Mouse (Mus musculus) lung, postnatal 0 days (tissue): Measurements from ENCODE around the gene Echdc2.

ENCODE experiments used
- CTCF ChIP-seq: IDR thresholded peaks from 2 replicates; pipeline ENCODE4 v1.5.1; 2016; ENCODE audit warnings: antibody characterized with exemption, mild to moderate bottlenecking
- EP300 ChIP-seq: IDR thresholded peaks from 2 replicates; pipeline ENCODE4 v1.6.1; 2016; ENCODE audit warnings: antibody characterized with exemption, mild to moderate bottlenecking, control low read depth

DNA sequence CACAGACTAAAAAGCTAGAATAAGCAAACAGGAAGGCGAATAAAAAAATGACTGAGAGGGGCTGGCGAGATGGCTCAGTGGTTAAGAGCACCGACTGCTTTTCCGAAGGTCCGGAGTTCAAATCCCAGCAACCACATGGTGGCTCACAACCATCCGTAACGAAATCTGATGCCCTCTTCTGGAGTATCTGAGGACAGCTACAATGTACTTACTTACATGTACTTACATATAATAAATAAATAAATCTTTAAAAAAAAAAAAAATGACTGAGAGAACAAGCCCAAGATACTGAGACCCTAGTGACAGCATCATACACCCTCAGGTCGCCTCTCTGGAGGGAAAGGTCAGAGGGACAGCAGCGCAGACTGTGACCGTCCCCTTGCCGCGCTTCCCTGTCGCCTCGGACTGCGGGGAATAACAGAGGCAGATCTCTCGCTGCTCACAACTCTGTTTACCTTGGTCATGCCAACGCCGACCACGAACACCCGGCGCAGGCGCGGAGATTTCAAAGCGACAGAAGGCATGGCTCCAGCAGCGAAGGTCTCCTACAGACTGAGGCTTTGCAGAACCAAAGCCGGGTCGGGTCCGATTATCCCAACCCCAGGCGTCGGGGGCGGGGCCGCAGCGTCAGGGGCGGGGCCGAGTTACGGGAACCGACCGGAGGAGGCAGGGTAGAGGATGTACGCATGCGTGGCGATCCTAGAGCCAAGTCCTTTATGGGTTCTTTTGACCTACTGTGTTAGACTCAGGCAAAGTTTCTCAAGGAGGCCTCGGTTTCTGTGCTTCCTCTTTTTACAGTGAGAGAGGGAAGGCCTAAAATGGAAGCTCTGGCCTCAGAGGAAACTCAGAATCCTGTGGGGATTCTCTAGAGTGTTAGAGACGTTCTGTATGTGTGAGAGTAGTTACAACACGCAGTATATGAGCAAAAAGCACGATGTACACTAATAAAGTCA lies 47.0 kb upstream of the Echdc2 start:
- TF ChIP-seq CTCF (no peak; the same call in 1 of the 2 replicates), EP300 (no peak)
